Mouse (Mus musculus): ENCODE data around the gene Glis1. TPM values are rescaled to one million over a fixed set of nuclear protein-coding genes. Genes with fewer than 3 reads are reported as not detected.

The Glis1 gene
- polyA plus RNA-seq, 1 experiment from 2014 or later = 0.18 TPM

GRCm38 (mm10) chr4:107628226-107628625 lies 193.8 kb downstream of the Glis1 start:
- ATAC-seq (no peak), DNase-seq (no peak)
- Histone ChIP-seq H3K9ac (replicated peaks) (no peak overlapping the region), H3K4me3 (ENCODE audit: low read depth, low read length) (no peak overlapping the region), H3K9me3 (ENCODE audit: low read length) (no peaks in the 10 kb centered on the region), H3K36me3 (replicated peaks; ENCODE audit: insufficient read depth, low read length) (no peaks in the 10 kb centered on the region), H3K27ac (ENCODE audit: low read depth) (no peak overlapping the region), H3K4me1 (ENCODE audit: insufficient read depth) (no peaks in the 10 kb centered on the region), H3K27me3 (ENCODE audit: insufficient read depth, low read length) (no peaks in the 10 kb centered on the region; the same call in 1 of the 2 replicates), H3K4me2 (ENCODE audit: low read depth, low read length) (no peak overlapping the region)
- 41% methylated on average over 4 of the region's 4 CpGs for WGBS (ENCODE audit: insufficient replicate concordance)
- TF ChIP-seq EP300 (IDR thresholded peaks at IDR 0.05; ENCODE audit: low read depth) (no peak), CTCF (IDR thresholded peaks at IDR 0.05; ENCODE audit: low read depth) (no peak)

- Histone ChIP-seq H3K4me2 (ENCODE audit: low read depth, low read length) (no peak overlapping the region), H3K27me3 (ENCODE audit: insufficient read depth, low read length) (no peaks in the 10 kb centered on the region; the same call in 1 of the 2 replicates), H3K9ac (replicated peaks) (no peak overlapping the region), H3K4me3 (ENCODE audit: low read depth, low read length) (no peak overlapping the region), H3K9me3 (ENCODE audit: low read length) (no peaks in the 10 kb centered on the region), H3K4me1 (ENCODE audit: insufficient read depth) (no peaks in the 10 kb centered on the region), H3K27ac (ENCODE audit: low read depth) (no peak overlapping the region), H3K36me3 (replicated peaks; ENCODE audit: insufficient read depth, low read length) (no peaks in the 10 kb centered on the region)
- DNase-seq = no peak
- no peak for TF ChIP-seq EP300 (IDR thresholded peaks at IDR 0.05; ENCODE audit: low read depth)
- TF ChIP-seq CTCF (IDR thresholded peaks at IDR 0.05; ENCODE audit: low read depth) = no peak
- WGBS (ENCODE audit: insufficient replicate concordance) = 75% methylated on average over 17 of the region's 17 CpGs
- ATAC-seq = no peak
Observed at GRCm38 (mm10) chr4:107628921-107629411, 194.6 kb downstream of the Glis1 start.

GRCm38 (mm10) chr4:107634631-107635030 lies 200.2 kb downstream of the Glis1 start:
- H3K4me1 ChIP-seq (ENCODE audit: insufficient read depth) = no peaks in the 10 kb centered on the region
- H3K4me3 ChIP-seq (ENCODE audit: low read depth, low read length) = no peak overlapping the region
- DNase-seq (no peak), ATAC-seq (no peak)
- no peak overlapping the region for H3K4me2 ChIP-seq (ENCODE audit: low read depth, low read length)
- no peaks in the 10 kb centered on the region for H3K36me3 ChIP-seq (replicated peaks; ENCODE audit: insufficient read depth, low read length)
- 63% methylated on average over 6 of the region's 6 CpGs for WGBS (ENCODE audit: insufficient replicate concordance)
- no peak overlapping the region for H3K9ac ChIP-seq (replicated peaks)
- no peak for TF ChIP-seq CTCF (IDR thresholded peaks at IDR 0.05; ENCODE audit: low read depth)
- TF ChIP-seq EP300 (IDR thresholded peaks at IDR 0.05; ENCODE audit: low read depth) = no peak
- H3K9me3 ChIP-seq (ENCODE audit: low read length) = no peaks in the 10 kb centered on the region
- no peaks in the 10 kb centered on the region; the same call in 1 of the 2 replicates for H3K27me3 ChIP-seq (ENCODE audit: insufficient read depth, low read length)
- H3K27ac ChIP-seq (ENCODE audit: low read depth) = no peak overlapping the region

- Histone ChIP-seq H3K9ac (replicated peaks) (no peak overlapping the region), H3K4me2 (ENCODE audit: low read depth, low read length) (no peak overlapping the region), H3K4me3 (ENCODE audit: low read depth, low read length) (no peak overlapping the region), H3K36me3 (replicated peaks; ENCODE audit: insufficient read depth, low read length) (no peaks in the 10 kb centered on the region), H3K9me3 (ENCODE audit: low read length) (no peaks in the 10 kb centered on the region), H3K27ac (ENCODE audit: low read depth) (no peak overlapping the region), H3K27me3 (ENCODE audit: insufficient read depth, low read length) (no peaks in the 10 kb centered on the region), H3K4me1 (ENCODE audit: insufficient read depth) (no peaks in the 10 kb centered on the region)
- DNase-seq (no peak), ATAC-seq (no peak)
- no peak for TF ChIP-seq CTCF (IDR thresholded peaks at IDR 0.05; ENCODE audit: low read depth)
- no peak for TF ChIP-seq EP300 (IDR thresholded peaks at IDR 0.05; ENCODE audit: low read depth)
- 52% methylated on average over 6 of the region's 6 CpGs for WGBS (ENCODE audit: insufficient replicate concordance)
Observed at GRCm38 (mm10) chr4:107636099-107636498, 201.7 kb downstream of the Glis1 start.

- Histone ChIP-seq H3K4me2 (ENCODE audit: low read depth, low read length) (no peak overlapping the region), H3K36me3 (replicated peaks; ENCODE audit: insufficient read depth, low read length) (no peaks in the 10 kb centered on the region), H3K27me3 (ENCODE audit: insufficient read depth, low read length) (no peaks in the 10 kb centered on the region), H3K27ac (ENCODE audit: low read depth) (no peak overlapping the region), H3K4me1 (ENCODE audit: insufficient read depth) (no peaks in the 10 kb centered on the region), H3K4me3 (ENCODE audit: low read depth, low read length) (no peak overlapping the region), H3K9ac (replicated peaks) (no peak overlapping the region), H3K9me3 (ENCODE audit: low read length) (no peaks in the 10 kb centered on the region)
- TF ChIP-seq CTCF (IDR thresholded peaks at IDR 0.05; ENCODE audit: low read depth) = peak; percentile 81
- no peak for TF ChIP-seq EP300 (IDR thresholded peaks at IDR 0.05; ENCODE audit: low read depth)
- peak; percentile 69 for DNase-seq
- ATAC-seq = no peak
- 40% methylated on average over 3 of the region's 3 CpGs for WGBS (ENCODE audit: insufficient replicate concordance)
Observed at GRCm38 (mm10) chr4:107637670-107638069, 203.3 kb downstream of the Glis1 start.

GRCm38 (mm10) chr4:107638303-107638702 lies 203.9 kb downstream of the Glis1 start:
- DNase-seq = no peak

More at GRCm38 (mm10) chr4:107638303-107638702, 203.9 kb downstream of the Glis1 start:
- TF ChIP-seq CTCF (IDR thresholded peaks at IDR 0.05; ENCODE audit: low read depth) (no peak), EP300 (IDR thresholded peaks at IDR 0.05; ENCODE audit: low read depth) (no peak)
- Histone ChIP-seq H3K36me3 (replicated peaks; ENCODE audit: insufficient read depth, low read length) (no peaks in the 10 kb centered on the region), H3K4me2 (ENCODE audit: low read depth, low read length) (no peak overlapping the region), H3K27ac (ENCODE audit: low read depth) (no peak overlapping the region), H3K4me1 (ENCODE audit: insufficient read depth) (no peaks in the 10 kb centered on the region), H3K9me3 (ENCODE audit: low read length) (no peaks in the 10 kb centered on the region), H3K9ac (replicated peaks) (no peak overlapping the region), H3K27me3 (ENCODE audit: insufficient read depth, low read length) (no peaks in the 10 kb centered on the region), H3K4me3 (ENCODE audit: low read depth, low read length) (no peak overlapping the region)
- WGBS (ENCODE audit: insufficient replicate concordance) = 80% methylated on average over 10 of the region's 10 CpGs
- no peak for ATAC-seq
